Mouse (Mus musculus) forelimb bud, embryonic 11.5 days (tissue): ENCODE measurements at regions not wholly inside any gene's neighbourhood (a gene's known extent, or its start where the extent isn't known, plus 50 kb on each side); places are given as distances from the start of the nearest gene placed in this dataset.

Experiments
- DNase-seq: peaks from one replicate; pipeline ENCODE4 v3.0.0-alpha.2; 2012; ENCODE audit warnings: low read depth, low spot score

GRCm38 (mm10) chr2:72674229-72674628 lies 198.3 kb downstream of the Cdca7 start:
- DNase-seq, result no peak

DNA sequence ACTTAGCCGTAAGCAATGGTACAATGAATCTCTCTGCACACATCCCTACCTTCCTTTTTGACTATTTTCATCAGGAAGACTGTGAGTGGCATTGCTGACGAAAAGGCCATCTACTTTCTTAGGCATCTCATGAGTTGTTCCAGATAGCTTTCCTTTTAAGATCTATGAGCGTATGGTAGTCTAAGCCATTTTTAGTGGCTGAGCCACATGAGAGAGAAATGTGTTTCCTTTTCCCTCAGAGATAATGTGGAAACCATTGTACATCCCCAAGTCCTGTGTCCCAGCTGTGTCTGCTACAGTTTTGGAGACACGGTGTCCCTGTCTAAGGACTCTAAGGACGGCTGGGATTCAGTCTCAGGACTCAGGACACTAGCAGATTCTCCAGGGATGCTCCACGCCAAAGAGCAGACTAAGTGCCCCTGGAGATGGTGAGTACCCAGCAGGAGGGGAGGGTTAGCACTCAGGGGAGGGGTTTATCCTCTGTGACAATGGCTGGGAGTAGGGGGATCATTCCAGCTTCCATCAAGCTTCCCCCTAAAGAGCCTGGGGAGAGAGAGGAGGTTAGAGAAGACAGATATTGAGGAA lies 199.0 kb downstream of the Cdca7 start:
- no peak for DNase-seq

DNA sequence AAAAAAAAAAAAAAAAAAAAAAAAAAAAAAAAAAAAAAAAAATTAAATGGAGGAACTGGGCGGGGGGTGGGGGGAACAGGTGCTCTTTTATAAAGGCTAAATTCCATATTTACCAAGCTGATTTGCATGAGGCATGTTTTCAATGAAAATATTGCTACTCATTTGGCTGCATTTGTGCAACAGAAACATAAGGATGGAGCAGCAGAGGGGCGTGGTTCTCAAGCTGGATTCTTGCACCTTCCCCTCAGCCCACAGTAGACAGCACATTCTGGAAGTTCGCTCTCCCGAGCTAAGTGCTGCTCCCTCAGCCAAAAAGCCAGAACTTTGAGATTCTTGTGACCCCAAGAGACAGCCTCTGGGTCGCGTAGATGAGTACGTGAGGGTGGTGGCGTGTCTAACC lies 201.8 kb downstream of the Cdca7 start:
- DNase-seq, result no peak

DNA sequence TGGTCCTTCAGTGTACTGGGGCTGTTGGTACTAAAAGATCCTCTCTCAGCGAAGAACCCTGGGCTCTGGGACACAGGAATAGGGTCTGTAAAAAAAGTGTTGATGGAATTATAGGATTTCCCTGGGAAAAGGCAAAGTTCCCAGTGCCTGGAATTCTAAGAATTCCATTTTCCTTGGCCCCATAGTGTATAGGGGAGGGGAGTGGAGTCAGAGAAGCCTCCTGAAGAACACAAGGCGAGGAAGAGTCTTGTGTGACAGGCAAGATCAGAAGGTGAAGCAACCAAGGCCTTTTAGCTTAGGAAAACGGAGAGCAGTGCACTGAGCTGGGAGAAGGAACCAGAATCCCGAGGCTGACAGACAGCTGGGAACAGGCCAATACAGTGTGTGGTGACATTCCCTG lies 212.1 kb downstream of the Cdca7 start:
- DNase-seq, result no peak

DNA sequence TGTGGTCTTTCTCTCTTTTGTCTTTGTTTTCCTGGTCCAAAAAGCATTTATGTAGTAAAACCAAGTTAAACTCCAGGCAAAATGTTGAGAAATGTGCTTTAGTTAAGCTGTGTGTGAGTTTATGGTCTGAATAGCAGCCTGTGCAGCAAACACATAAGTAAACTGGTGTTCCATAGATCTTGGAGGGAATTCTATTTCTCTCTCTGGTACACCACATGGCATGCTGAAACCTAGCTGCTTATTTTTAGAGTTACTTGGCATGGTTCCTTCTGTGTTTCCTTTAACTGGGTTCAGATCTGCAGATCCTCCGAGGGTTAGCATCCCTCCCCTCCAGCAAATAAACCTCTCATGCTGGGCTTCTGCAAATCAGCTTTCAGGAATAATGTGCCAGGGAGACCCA lies 225.1 kb downstream of the Cdca7 start:
- DNase-seq, result no peak

DNA sequence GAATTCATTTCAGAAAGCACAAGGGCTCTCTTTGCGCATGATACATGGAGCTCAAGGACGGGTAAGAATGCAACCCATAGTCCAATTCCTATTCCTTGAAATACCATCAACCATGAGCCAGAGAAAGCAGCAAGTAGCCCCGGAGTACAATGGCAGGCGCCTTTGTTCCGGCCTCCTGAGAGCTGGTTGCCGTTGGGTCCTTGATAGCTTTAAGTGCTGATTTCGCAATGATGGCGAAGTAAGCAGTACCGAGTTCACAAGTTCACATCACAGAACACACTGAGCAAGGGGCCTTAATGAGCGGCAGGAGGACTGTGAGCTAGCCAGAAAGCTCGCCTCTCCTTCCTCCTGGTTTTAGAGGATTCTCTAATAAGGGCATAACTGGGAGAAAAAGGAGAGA lies 227.3 kb downstream of the Cdca7 start:
- no peak for DNase-seq

DNA sequence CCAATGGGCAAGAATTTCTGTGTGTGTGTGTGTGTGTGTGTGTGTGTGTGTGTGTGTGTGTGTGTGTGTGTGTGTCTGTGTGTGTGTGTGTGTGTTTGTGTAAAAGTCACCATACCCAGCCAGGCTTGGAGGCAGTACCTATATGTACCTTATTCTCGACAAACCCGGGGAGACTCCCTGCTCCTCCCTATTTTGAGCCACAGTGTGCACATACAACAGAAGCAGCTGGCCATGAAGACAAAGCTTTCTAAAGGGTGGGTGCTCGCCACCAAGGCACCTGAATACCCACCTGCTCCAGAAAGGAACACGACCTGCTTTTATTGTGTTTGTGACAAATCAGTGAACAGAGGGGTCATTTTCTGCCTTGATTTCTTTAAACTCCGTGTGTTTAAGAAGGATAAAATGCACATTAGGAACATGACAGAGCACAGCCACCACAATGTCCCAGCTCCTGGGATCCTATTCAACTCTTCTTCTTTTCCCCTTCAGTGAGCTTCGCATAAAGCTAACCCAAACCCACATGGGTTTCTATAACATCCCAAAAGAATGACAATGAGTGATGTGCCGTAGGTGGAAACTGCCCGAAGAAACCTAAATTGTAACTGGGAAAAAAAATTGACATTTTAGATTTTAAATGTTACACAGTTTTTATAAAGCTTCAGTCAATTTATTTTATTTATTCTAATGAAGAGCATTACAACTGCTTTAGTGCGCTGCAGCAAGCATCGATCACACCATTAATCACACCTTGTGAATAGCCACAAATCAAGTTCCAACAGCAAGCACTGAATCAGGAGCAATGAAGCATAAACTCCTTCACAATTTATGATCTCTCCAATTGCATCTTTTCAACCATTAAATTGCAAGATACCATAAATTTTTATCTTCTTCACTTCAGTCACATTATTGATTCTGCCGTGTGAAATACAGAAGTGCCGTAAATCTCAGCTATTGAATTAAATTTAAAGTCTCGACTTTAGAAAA lies 232.0 kb downstream of the Cdca7 start:
- DNase-seq, result no peak

DNA sequence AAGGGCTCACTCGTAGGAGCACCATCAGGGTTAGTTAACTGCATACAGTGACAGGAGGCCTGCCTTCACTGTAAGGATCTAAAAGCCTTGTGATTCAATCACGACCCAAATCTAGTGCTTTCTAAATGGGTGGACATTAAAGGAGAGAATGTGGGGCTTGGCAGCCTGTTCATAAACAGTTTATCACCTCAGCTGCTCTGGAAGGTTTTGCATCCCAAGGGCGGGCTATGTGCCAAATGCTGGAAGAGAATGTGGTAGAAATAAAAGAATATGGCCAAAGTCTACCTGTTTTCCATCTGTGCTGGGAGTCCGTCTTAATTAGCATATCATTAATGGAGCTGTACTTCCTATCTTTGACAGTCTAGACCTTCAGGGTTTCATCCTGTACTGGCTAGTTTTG lies 241.0 kb downstream of the Cdca7 start:
- DNase-seq, result no peak

GRCm38 (mm10) chr2:72728699-72729098 lies 251.5 kb downstream of the Sp3 start:
- DNase-seq, result peak; percentile 29

DNA sequence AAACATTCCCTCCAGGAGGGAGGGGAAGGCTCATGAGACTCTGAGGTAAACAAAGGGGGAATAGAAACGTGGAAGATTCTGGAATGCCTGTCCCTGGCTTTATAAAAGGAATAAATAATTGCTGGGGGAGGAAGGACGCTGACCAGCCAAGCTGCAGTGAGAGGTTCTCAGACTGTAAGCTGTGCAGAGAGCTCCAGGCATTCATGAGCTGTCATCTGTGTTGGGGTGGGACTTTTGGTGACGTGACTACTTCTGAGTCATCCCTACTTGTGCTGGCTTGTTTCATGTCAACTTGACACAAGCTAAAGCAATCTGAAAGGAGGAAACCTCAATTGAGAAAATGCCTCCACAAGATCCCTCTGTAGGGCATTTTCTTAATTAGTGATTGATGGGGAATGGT lies 246.9 kb downstream of the Sp3 start:
- no peak for DNase-seq

- no peak for DNase-seq
These were observed 245.2 kb downstream of the Sp3 start for GRCm38 (mm10) chr2:72735035-72735434.

DNA sequence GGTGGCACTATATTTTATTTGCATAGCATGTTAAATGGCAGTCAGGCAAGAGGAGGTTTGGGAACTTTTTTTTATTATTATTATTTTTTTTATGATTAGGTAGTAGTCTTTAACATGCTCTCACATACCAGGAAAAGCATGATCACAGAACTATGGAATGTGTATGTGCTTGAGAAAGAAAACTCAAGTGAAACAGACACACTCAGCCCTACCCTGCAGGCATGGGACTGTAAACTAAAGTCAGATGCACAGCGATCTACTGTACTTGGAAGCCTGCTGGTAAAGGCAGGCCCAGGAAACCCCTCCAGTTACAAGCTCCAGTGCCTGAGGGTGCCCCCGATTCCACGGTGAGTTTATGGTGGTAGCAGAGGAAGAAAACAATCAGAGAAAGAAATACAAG lies 243.6 kb downstream of the Sp3 start:
- DNase-seq, result no peak

DNA sequence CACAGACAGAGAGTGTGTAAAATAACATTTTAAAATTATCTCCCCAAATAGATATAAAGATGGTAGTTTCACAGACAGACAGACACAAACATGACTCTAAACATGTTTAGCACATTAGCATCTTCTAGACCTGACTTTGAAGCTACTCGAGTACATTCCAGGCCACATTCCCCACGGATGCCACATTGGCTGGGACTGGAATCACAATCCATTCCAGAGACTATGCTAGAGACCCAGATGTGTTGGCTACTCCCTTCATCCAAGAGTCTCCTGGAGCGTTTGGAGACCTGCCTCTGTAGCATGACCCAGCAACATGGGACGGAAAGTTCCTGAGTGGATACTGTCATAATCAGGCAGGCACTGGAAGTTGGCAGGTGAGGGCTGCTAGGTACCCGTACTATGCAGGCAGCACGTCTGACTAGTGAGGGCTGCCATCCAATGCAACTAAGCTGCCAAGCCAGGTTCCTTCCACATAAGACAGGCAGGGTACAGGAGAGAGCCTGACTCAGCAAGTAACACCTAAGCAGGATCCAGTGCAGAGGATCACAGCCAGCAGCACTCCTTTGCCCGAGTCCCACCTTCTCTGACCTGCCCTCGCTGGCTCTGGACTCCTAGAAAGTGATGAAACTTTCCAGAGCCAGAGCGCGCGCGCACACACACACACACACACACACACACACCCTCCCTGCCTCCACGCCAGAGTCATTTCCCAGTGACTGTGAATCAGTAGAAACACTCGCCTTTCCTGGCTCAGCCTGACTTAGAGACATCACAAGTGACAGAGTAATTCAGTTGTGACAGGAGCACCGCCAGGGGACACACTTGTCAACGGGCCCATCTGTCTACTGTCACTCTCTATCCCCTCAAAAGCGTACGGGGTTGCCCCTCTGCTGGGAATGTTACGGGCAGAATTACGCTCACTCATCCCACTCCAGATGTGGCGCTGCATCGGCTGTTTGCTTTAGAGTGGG lies 239.6 kb downstream of the Sp3 start:
- DNase-seq, result peak; percentile 37

DNA sequence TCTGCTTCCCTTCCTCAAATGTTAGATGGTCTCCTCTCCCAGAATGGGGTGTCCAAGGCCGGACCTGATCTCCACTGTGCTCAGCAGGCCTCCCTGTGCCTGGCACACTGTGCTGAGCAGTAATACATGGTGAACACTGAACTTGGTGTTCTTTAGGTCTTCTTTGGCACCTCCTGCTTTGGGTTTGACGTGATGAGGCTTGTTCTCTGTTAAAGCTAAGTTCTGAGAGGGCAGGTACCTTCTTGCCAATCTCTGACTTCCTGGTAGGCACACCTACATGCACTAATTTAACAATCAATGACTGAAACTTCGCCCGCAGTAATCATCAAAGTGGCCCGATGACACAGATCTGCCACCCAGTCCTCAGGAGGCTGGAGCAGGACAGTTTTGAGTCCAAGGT lies 238.5 kb downstream of the Sp3 start:
- DNase-seq, result no peak

GRCm38 (mm10) chr2:72743651-72744050 lies 236.6 kb downstream of the Sp3 start:
- no peak for DNase-seq

DNA sequence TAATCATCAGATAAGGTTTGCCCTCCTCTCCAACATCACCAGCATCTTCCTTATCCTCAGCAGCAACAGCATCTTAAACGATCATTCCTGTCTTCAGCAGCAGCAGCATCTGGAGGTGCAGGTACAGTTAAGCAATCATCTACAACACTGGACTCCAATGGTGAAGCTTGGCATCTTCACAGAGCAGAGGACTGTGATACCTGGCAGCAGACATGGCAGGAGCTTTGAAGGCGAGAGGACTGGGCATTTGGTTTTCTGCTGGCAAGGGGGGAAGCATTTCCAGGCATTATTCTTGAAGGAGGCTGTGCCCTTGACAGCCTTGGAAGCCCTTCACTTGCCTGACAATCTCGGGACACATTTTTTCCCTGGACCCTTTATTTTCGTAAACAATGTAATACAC lies 235.3 kb downstream of the Sp3 start:
- no peak for DNase-seq

- peak; percentile 74 for DNase-seq
These were observed 233.6 kb downstream of the Sp3 start for GRCm38 (mm10) chr2:72746476-72747215.

DNA sequence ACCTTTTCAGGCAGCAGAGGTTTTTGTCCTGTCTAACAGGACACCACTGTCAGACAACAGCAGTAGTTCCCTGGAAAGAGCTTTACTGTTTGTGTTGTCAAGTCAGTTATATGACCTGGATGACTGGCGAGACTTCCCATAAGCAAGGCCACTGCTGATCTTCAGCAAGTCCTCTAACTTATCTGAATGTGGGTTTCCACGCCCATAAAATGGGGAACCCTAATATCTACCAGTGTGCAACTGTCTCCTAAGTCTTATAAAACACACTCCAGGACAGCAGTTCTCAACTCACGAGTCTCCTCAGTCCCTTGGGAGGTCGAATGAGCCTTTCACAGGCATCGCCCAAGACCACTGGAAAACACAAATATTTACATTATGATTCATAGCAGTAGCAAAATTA lies 232.9 kb downstream of the Sp3 start:
- DNase-seq, result no peak

GRCm38 (mm10) chr2:72749495-72749894 lies 230.8 kb downstream of the Sp3 start:
- DNase-seq, result no peak

DNA sequence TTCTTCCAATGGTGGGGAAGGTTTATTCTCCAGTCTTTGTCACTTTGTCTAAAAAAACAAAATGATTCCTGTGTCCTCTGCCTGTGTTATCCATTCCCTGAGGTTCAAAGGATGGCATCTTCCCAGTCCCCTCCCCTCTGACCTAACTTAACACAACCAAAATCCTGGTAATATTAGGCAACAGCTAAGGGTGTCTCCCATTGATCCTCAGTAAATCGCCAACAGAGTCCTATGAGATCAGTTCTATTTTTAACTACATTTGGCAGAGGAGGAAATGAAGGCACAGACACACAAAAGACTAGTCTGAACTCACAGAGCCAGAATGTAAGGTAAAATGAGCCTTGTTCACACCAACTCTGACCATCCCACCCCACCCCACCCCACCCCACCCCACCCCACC lies 228.8 kb downstream of the Sp3 start:
- no peak for DNase-seq

DNA sequence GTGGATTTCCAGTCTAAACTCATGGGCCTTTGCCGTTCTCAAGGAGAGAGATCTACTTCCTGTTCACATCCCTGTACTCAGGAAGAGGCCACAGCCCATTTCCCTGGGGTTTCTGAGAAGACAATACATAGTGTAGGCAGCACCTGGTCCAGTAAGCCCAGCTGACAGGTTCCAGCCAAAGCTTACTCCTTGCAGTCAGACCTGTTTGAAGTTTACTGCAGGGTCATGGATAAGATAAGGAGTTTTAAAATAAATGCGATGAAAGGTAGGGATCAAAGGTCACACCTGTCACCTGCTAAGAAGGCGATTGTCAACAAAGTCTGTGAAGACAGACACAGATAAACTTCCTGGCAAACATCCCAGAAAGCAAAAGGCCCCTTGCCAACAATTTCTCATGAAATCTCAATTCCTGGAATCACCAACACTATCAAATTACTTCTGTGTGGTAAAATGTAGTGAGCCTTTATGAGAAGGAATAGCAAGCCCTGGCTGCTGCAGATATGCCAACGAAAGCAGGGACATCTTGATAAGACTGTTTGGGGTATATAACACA lies 227.5 kb downstream of the Sp3 start:
- no peak for DNase-seq
